Mouse (Mus musculus) spleen, adult 18-20 months (tissue): ENCODE measurements around the gene Ccdc50.
A peak's percentile ranks its signal among the peaks of the same experiment; 100 is the strongest.

Experiments
- DNase-seq, 2 experiments: peaks; one replicate each; pipeline ENCODE4 v3.0.0; 2022; ENCODE audit warnings: mixed read lengths in 2 of 2

Ccdc50 gene

DNA sequence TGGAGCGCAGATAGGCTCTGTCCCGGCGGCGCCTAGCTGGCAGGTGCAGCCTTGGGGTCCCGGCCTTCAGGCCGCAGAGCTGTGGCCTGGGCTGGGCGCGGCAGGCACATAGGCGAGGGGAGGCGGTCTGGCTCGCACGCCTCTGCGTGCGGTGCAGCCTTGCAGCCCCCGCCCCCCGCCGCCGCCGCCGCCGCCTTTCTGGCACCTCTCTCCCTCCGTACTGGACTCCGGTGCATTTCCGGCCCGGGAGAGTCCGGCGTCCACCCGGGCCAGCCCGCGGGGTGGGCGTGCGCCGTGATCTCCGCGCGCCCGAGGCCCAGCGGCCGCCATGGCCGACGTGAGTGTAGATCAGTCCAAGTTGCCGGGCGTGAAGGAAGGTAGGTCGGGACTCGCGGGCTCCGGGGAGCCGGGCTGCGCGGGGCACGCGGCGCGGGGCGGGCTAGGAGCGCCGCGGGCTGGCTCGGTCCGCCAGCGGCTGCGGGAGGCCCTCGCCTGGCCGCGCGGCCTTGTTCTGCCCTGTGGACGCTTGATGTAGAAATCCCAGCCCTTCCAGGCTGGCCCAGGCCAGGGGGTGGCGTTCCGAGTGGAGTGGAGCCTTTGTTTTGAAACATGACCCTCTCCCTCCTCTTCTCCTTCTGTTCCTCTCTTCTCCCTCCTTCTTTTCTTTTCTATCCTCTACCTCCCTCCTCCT lies at the start of gene Ccdc50:
Gene Ccdc50, plus strand, starts transcription at position 109 of the 691 bp plus-strand sequence.
- DNase-seq = peak; percentile 63 to 68

DNA sequence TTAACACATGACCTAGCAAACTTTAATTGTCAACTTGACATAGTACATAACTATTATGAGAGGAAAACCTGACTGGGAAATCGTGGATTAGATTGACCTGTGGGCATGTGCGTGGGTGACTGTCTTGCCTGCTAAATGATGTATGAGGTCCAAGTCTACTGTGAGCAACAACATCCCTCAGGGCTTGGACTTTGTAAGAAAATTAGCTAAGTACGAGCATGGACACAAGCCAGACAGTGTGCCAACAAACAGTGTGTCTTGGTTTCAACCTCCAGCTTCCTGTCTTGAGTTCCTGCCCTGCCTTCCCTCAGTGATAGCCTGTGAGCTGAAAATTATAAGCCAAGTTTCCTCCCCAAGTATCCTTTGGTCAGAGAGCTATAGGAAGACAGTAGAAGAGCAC lies 41.1 kb upstream of the Ccdc50 start:
- no peak for DNase-seq

- no peak for DNase-seq
These were observed 40.3 kb upstream of the Ccdc50 start for GRCm38 (mm10) chr16:27348359-27348758.

GRCm38 (mm10) chr16:27349235-27349634 lies 39.4 kb upstream of the Ccdc50 start:
- DNase-seq = peak in 1 of 2 experiments; percentile 5

- DNase-seq = no peak
These were observed 38.7 kb upstream of the Ccdc50 start for GRCm38 (mm10) chr16:27349878-27350532.

GRCm38 (mm10) chr16:27354464-27354863 lies 34.2 kb upstream of the Ccdc50 start:
- peak in 1 of 2 experiments; percentile 8 for DNase-seq

DNA sequence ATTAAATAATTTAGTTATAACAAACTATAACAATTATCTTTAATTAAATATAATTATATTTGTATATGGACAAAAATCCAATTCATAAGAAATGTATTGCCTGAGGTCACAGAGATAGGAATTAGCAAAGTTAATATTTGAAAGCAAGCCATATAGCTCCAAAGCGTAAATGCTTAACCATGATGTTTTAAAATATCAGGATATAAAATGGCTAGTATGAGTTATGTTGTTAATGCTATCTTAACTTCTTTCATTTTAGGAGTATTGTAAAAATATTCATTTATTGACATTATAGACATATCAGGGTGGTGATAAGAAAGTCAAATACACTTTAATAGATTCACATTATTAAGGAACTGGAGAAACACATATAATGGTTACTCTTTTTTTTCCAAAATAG lies 28.6 kb upstream of the Ccdc50 start:
- DNase-seq = no peak

DNA sequence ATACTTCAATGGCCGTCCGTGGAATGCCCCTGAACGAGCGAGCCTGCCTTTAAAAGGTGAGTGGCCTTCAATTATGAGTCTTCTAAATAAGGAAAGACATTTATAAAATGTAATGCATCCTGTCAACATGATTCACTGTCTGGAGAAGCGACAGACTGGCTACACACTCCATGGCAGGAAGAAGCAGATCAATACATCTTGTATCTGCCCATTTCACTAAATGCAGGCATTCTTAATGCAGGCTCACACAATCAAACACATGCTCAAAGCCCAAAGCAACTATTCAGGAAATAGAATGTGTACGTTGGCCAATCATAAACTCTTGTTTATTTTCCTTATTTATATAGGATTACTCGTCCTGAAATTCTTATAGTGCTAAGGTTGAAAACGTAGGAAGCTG lies 18.5 kb upstream of the Ccdc50 start, which contains the start of gene Uts2b:
Gene Uts2b, minus strand, starts transcription at position 49 of the 400 bp plus-strand sequence.
- DNase-seq = no peak

DNA sequence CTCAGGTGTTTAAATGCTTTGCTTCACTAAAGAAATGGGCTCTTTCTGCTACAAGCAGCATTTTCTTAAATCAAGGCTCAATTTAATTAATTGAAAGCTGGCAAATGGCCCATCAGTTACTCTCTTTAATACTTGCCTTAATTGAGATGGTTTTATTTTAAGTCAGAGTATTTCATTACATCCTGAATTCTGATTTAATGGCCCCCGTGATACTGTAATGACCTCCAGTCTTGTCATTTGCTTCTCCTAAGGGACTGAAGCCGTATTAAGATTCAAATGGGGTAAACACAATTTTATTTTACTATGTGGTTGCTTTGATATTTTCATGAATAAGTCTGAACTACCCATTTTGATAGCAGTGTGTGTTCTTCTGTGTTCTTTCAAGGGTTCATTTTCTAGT lies 18.0 kb upstream of the Ccdc50 start:
- DNase-seq = no peak

GRCm38 (mm10) chr16:27374139-27374538 lies 14.5 kb upstream of the Ccdc50 start:
- DNase-seq = no peak

DNA sequence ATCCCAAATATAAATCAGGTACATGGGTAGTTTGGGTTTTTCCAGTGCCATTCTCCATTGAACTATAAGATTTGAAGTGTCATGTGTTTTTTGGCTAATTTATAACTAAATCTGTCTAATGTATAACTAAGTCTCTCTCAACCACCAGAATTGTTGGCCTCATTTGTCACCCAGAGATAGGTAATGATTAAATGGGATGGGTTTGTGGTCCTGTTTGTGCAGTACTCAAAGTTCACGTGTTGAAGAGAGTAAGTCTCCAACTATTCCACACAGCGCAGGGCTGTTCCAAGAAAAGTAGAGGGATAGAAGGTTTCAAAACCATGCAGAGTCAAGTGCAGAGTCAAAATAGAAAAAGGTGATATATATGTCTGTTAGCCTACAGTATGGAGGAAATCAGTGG lies 13.4 kb upstream of the Ccdc50 start:
- DNase-seq = no peak

DNA sequence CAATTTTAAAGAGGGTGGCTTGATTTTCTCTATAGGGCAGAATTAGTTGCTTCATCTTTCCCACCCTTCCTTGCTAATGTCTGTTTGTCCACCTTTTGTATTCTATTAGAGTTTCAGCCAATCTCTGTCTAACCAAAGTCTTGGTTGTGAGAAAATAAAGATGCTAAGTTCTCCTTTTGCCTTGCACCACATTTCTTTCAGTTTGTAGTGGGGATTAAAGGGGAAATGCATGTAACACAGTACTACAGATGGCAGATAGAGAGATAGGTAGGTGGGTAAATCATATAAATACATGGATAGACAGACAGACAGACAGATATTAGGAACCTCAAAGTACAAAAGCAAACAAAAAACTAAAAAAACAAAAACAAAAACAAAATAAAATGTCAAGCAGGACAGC lies 12.1 kb upstream of the Ccdc50 start:
- no peak for DNase-seq

GRCm38 (mm10) chr16:27382217-27382616 lies 6.5 kb upstream of the Ccdc50 start:
- no peak for DNase-seq

DNA sequence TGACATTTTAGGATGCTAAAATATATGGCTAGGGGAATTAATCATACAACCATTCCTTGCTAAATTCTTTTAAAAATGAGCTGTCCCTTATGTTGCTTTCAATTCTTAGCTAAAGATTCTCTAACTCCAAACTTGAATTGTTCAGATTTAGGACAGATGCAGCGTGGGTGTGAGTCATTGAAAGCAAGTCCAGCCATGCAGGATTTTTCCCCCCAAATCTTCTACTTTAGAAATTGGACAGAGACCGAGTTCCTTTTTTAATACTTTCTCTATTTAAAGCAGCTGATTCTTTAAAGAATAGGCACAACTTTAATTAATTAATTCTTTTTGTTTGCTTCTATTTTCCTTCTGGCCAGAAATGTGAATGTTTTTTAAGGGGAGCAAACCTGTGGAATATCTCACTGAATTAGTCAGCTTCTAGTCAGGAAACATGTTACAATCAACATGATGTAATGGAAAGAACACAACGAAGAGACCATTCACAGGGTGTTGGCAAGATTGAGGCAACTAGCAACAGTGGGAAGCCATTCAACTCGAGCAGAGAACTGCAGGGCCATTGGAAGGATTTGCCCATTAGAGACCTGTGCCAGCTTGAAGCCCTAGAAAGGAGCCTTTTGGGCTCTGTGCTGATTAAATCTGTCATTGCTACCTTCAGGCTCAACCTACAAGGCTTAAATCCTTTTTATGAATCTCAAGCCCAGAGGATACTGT lies 3.6 kb upstream of the Ccdc50 start:
- no peak for DNase-seq

DNA sequence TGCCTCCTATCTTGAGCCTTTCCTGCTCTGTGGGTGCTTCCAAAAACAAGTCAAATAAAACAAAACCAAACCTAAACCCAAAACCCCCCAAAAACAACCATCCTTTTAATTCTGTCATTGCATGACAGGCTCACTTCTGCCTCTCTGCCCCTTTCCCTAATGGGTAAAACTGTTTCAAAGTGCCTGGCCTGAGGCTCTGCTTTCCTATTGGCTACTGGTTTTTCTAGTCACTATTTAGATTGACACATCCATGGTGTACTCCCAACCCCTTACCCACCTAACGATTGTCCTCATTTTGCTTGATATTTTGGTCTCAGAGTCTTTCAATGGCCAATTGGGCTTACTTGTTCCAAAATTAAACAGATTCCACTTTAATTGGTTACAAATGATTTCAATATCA lies 3.0 kb upstream of the Ccdc50 start:
- DNase-seq = no peak

- DNase-seq = no peak
These were observed 1.7 kb upstream of the Ccdc50 start for GRCm38 (mm10) chr16:27386850-27387407.

GRCm38 (mm10) chr16:27387634-27388611 lies 746 bp upstream of the Ccdc50 start:
- peak; percentile 13 to 40 for DNase-seq

DNA sequence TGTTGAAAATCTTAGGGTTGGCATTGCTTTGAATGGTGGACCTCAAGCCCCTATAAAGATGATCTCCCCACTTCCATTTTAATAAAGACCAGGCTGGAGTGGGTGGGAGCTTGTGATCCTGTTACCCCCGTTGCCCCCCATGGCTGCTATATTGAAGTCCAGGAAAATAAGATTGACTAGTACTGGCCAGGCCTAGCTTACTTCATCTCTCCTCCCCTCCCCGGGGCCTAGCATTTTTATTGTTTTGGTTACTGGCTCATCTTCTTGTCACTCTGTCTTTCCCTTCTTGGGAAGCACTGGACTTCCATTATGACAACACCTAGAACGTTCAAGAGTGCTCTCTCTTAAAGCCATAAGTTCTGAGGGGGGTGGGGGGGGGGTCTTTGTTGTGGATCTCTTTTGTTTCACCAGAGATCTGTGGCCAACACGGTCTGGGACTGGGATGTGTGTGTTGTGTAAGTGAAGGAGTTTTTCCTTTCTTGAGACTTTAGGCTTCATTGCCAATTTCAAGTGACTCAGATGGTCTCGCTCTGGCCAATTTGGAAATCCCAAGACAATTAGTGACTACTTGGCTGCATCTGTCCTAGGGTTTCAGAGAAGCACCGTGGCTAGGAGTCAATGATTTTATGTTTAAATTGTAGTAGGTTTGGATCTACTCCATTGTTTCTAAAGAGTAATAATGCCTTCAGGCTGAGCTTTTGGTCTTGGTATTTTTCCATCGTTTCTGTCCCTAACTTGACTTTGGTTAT lies 1.0 kb downstream of the Ccdc50 start:
- no peak for DNase-seq

DNA sequence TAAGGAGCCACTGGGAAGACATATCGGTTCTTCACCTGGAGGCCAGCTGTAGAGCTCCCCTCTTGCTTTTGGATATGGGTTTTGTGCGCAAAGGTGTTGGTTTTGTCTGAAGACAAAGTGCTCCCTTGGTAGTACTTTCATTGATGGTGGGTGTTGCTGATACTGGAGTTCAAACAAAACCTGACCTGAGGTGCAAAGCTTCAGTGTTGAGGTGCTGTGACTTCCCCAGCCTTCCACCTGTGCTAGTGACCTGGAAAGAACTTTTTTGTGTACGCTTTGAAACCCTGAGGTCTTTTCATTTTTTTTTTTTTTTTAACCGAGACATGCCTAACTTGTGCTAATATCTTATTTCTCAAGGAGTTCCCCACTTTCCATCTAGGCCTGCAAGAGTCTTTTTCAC lies 1.6 kb downstream of the Ccdc50 start:
- no peak for DNase-seq

DNA sequence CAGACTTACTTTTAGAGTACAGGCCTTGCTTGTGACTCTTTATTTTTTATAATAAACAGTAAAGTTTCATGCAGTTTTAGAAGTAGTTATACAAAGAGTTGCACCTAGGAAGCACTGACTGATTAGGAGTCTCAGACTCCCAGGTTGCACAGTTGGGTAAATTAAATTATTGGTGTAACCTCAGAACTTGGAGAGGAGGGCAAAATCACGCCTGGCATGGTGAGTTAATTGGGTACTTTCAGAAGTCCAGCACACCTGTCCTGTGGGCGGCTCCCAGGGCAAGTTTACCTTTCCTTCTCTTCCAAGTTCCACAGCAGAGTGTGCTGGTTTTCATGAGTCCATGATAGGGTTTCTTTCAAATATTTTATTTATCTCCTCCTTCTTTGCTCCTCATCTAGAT lies 3.2 kb downstream of the Ccdc50 start:
- no peak for DNase-seq

GRCm38 (mm10) chr16:27395251-27396037 lies 6.8 kb downstream of the Ccdc50 start:
- no peak for DNase-seq
